Mouse (Mus musculus) thymus, postnatal 14 days (tissue): Measurements from ENCODE around the gene 2210418O10Rik.
"Not testable (repeated sequence)": the region's sequence is repeated elsewhere in the genome, so short reads cannot be mapped to it uniquely, and the experiment has no call there.

Experiments used
- DNase-seq: peaks from one replicate; pipeline ENCODE4 v3.0.0; 2021

2210418O10Rik gene

GRCm38 (mm10) chr2:176226269-176226668 is at the start of gene 2210418O10Rik:
Gene 2210418O10Rik (plus strand): TSS chr2:176226569.
- DNase-seq: not testable (repeated sequence)

GRCm38 (mm10) chr2:176248519-176248918 is 22.1 kb downstream of the 2210418O10Rik start:
- not testable (repeated sequence) for DNase-seq
